Mouse (Mus musculus) left cerebral cortex, postnatal 36 days (tissue): ENCODE results near the gene Pet117. TPM values are rescaled to one million over a fixed set of nuclear protein-coding genes. Genes with fewer than 3 reads are reported as not detected.

Experiments used
- DNase-seq, 2 experiments: peaks; one replicate each; pipeline ENCODE4 v3.0.0; 2021 to 2022; ENCODE audit warnings: low spot score in 2 of 2, mixed read lengths in 1 of 2
- intact Hi-C: fragments of 180-260 bp; cut with DNase I; formaldehyde crosslinking; loops from one replicate; pipeline ENCODE4 v1.15.1; 2025
- total RNA-seq, 2 experiments: library from RNA; stranded (reverse); gene quantifications; 2 replicates each; pipeline ENCODE4 v1.2.3; 2021

Gene Pet117
- total RNA-seq, 2 experiments from 2014 or later: 7.3 to 8.1 TPM

DNA sequence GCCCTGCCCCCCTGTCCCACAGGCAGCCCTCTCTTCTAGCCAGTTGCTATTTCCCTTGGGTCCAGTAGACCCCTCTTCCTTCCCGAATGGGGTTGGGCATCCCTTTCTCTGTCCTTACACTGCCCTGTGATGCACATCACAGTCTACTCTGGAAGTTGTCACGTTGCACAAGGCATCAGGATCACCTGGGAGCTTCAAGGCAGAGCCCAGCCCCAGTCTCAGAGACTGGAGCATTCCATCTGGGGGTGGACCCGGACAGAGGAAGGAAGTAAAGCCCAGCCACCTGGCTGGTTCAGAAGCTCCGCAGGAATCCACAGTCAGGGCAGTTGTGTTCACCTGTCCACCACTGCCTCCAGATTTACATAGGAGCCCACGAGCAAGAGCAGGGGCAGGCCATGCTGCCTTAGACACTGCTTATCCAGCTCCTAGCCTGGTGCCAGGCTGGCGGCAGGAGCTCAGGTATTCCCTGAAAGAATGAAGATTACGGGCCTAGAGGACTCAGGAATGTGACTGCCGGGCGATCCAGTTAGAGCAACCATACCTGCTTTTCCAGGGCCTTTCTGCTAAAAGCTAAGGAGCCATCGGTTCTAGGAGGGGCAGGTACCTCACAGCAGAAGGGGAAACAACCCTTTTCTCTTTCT is 6.4 kb downstream of the Pet117 start:
- DNase-seq: no peak
- intact Hi-C loops: no loop called here

GRCm38 (mm10) chr2:144381293-144381692 is 12.5 kb downstream of the Pet117 start:
- intact Hi-C loops: no loop called here
- DNase-seq: no peak

DNA sequence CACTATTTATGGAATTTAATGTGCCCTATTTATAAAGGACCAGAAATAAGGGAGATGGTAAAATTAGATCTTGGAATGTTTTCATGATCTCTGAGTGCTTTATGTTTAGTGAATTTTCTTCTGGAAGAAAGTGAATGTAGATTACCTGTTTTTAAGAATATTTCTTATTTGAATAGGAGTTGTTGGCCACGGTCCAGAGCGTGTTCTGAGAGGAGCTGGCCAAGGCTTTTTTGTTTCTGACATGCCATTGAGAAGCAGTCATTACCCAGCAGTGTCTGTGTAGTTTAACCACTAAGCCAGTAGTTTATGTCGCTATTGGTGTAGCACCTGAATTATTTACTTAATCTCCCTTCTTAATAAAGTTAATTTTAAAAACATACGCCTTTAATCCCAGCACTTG is 12.9 kb downstream of the Pet117 start:
- intact Hi-C loops: no loop called here
- no peak for DNase-seq

- intact Hi-C loops: no loop called here
- DNase-seq: no peak
Measured at GRCm38 (mm10) chr2:144382624-144383138, 13.9 kb downstream of the Pet117 start.

DNA sequence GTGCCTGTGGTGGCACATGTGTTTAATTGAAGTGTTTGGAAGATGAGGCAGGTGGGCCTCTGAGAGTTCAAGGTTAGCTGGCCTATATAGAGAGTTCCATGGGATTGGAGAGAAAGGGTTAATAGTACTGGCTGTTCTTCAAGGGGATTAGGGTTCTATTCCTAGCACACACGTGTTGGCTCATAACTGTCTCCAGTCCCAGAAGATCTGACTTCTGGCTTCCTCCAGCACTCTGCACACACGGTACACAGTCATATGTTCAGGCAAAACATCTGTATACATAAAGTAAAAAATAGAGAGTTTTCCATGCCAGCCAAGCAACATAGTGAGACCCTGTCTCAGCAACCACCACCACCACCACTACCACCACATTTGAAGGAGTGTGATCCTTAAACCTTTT is 17.5 kb downstream of the Pet117 start:
- intact Hi-C loops: no loop called here
- no peak for DNase-seq

DNA sequence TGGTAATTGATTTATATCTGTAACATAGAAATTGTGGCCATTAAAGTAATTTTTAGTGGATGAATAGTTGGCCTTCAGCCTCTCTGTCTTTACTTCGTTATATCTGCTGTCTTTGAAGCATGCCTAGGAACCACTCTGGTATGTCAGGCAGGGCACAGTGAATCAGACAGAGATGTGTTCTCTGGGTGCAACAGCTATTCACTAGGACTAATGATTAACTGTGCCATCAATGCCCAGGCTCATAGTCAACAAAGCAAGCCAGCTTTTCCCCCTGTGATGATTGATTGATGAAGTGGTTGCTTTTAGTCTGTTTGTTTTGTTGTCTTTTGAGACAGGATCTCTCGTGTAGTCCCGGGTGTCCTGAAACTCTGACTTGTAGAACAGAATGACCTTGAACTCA is 19.6 kb downstream of the Pet117 start:
- intact Hi-C loops: no loop called here

DNA sequence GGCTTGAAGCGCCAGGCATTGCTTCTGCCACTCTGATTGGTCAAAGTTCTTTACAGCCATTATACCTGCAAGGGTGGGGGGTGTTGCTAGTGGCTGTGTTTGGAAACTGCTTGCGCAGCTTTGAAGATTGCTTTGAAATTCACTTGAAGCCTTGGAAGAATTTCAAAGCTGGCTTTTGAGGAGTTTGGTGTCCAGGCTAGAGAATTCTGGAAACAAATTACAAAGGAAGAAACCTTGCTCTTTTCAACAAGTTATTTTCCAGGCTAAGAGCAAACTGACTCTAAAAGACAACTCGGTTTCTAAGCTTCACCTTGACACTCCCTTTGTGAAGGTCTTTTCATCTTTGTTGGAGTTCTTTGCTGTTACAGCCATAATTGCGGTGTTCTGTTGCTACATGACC is 30.7 kb downstream of the Pet117 start:
- intact Hi-C loops: no loop called here
- no peak for DNase-seq

More for the DNA sequence above, 19.6 kb downstream of the Pet117 start:
- no peak for DNase-seq

DNA sequence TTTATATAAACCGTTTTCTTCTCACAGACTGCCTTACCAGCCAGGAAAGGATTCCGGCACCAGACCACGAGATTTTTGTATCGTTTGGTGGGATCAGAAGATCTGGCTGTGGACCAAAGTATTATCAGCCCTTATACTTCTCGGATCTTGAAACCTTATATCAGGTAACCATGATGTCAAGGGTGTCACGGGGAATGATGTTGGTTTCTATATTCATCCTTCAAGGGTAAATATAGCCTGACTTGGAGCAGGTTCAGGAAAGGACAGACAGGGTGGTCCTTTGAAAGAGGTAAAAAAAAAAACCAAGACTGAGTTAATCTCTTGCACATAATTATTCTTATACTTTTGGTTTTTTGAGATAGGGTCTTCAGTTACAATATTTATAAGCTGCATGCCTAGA is 31.9 kb downstream of the Pet117 start:
- intact Hi-C loops: no loop called here
- DNase-seq: no peak

DNA sequence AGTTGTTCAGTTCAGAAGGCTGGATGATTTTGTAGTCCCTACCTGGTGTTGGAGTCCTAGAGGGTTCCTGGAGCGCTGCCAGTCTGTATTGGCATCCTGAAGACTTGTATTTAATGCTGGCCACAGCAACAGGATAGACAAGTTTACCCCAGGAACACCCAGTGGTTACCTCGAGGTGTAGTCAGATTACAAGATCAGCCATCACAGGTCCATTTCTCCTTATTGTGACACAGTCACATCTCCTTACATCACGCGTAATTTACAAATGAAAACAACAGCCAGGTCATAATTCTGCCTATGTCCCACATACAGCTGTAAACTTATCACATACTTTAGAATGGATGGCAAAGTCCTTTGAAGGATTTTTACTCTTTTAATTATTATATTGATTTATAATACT is 40.2 kb downstream of the Pet117 start:
- no peak for DNase-seq
- intact Hi-C loops: no loop called here

- intact Hi-C loops: no loop called here
Measured at GRCm38 (mm10) chr2:144410603-144411002, 41.8 kb downstream of the Pet117 start.

DNA sequence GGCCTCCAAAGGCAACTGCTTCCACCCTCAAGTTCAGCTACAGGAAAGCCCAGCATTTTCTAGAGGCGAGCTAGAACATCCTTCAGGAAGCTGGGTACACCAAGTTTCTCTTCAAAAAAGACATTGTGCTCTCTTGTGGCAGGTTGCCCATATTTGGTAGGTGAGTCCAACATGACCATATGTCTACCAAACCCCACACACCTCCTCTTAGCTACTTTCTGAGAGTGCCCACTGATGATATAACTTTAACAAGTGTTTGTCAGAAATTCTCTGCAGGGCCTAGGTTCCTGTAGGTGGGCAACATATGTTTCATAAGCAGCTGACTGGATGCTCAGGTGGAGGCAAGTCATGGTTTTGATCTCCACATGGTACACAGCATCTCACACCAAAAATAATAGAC is 45.9 kb downstream of the Pet117 start:
- intact Hi-C loops: no loop called here
- DNase-seq: peak; percentile 34 to 46

More at GRCm38 (mm10) chr2:144410603-144411002, 41.8 kb downstream of the Pet117 start:
- DNase-seq: peak in 1 of 2 experiments; percentile 64

DNA sequence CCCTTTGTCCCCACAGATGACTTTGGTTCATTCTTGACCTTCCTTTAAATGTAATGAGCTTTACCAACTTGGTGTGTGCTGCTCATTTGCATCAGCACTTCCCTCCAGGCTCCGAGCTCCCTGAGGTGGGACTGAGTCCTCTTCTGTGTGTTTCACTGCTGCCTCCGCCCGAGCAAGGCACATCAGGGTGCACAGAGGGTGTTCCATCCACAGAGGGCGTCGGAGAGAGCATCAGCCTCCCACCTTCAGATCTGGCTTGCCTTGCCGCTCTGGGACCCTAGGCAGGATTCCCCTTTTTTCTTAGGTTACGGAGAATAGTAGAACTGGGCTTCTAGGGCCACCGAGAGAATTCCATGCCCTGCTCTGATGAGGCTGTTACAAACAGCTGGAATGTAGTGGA is 48.1 kb downstream of the Pet117 start:
- intact Hi-C loops: no loop called here
- DNase-seq: no peak

- intact Hi-C loops: no loop called here
- DNase-seq: no peak
Measured at GRCm38 (mm10) chr2:144418062-144418461, 49.3 kb downstream of the Pet117 start.

- DNase-seq: no peak
- intact Hi-C loops: no loop called here
Measured at GRCm38 (mm10) chr2:144422094-144422675, 53.4 kb downstream of the Pet117 start.

Other genes with a start within 250 kb of the Pet117 start
- 1 to 10 TPM; 4.8 to 5.3 TPM for gene Mgme1, start 98.3 kb upstream of the Pet117 start, total RNA-seq
- 10 to 100 TPM; 68.7 to 78.9 TPM for gene Snx5, start 98.1 kb upstream of the Pet117 start, total RNA-seq
- gene Ovol2, start 36.9 kb upstream of the Pet117 start, total RNA-seq: 10 to 100 TPM in 1 of 2 experiments, 1 to 10 TPM in 1; 6.9 to 10.8 TPM
- 10 to 100 TPM; 35.6 to 39.5 TPM for gene Kat14, start within 50 bp of the Pet117 start, total RNA-seq
- gene Dzank1, start 158.4 kb downstream of the Pet117 start, total RNA-seq: 100 to 1,000 TPM; 150 to 152 TPM
- 10 to 100 TPM; 21.1 to 27.7 TPM for gene Polr3f, start 158.7 kb downstream of the Pet117 start, total RNA-seq
- 10 to 100 TPM; 29.2 to 30.0 TPM for gene Rbbp9, start 181.9 kb downstream of the Pet117 start, total RNA-seq
- 10 to 100 TPM; 44.7 to 46.3 TPM for gene Sec23b, start 187.2 kb downstream of the Pet117 start, total RNA-seq
- gene Smim26, start 225.1 kb downstream of the Pet117 start, total RNA-seq: 10 to 100 TPM; 45.1 to 54.0 TPM
- gene Dtd1, start 230.9 kb downstream of the Pet117 start, total RNA-seq: 10 to 100 TPM; 57.8 to 70.1 TPM